ENCODE assay signal across 21 mouse cellular contexts in genomic region chr7:144739810-144740209, GRCm38 (mm10). TPM values are rescaled to one million over a fixed set of nuclear protein-coding genes. Genes with fewer than 3 reads are reported as not detected.
DNase-seq lines count a peak whose midpoint lies in the region; ATAC-seq and TF ChIP-seq lines count a peak whose summit lies in the region.
"Had no signal": no experiment of that assay in that cellular context is flagged by ENCODE, and none has a peak within 500 bp of the region (broad histone marks: within the 10 kb centered on the region; RNA-seq: fewer than 3 reads in every experiment).

No protein-coding gene starts in this region.

- TF ChIP-seq CTCF in G1E (IDR thresholded peaks at IDR 0.05; ENCODE audit: low read depth, low read length), result no peak

- H3K36me3 ChIP-seq in heart, embryonic 13.5 days, result no peaks in the 10 kb centered on the region
- H3K36me3 ChIP-seq in G1E (replicated peaks), result peaks cover 15% of the 10 kb centered on the region
- no peaks in the 10 kb centered on the region for H3K36me3 ChIP-seq in intestine, embryonic 15.5 days
- no peaks in the 10 kb centered on the region for H3K36me3 ChIP-seq in liver, embryonic 16.5 days (ENCODE audit: control insufficient read depth, insufficient read depth)
- H3K36me3 ChIP-seq: embryonic facial prominence, embryonic 15.5 days; heart, embryonic 12.5 days; kidney, embryonic 15.5 days had no signal

- H3K9ac ChIP-seq in heart, embryonic 13.5 days, result no peak overlapping the region
- H3K9ac ChIP-seq in intestine, embryonic 15.5 days, result no peak overlapping the region
- H3K9ac ChIP-seq in liver, embryonic 16.5 days (ENCODE audit: low read depth, low read length), result no peak overlapping the region
- H3K9ac ChIP-seq: embryonic facial prominence, embryonic 15.5 days; heart, embryonic 12.5 days; kidney, embryonic 15.5 days had no signal

- 0 out of 2 replicates have a peak overlapping the region, but pooled peaks have one; percentile 40 for H3K27ac ChIP-seq in heart, embryonic 13.5 days (replicated peaks)
- H3K27ac ChIP-seq in intestine, embryonic 15.5 days, result peak overlapping the region; percentile 77
- H3K27ac ChIP-seq in liver, embryonic 16.5 days (ENCODE audit: low read length), result peak overlapping the region; percentile 12; the same call in 1 of the 2 replicates
- H3K27ac ChIP-seq: embryonic facial prominence, embryonic 15.5 days had no signal

- H3K4me3 ChIP-seq in heart, embryonic 13.5 days, result no peak overlapping the region
- H3K4me3 ChIP-seq in G1E (ENCODE audit: low read depth, low read length), result peak overlapping the region; percentile 16; the same call in 1 of the 2 replicates
- H3K4me3 ChIP-seq in intestine, embryonic 15.5 days (replicated peaks), result no peak overlapping the region
- H3K4me3 ChIP-seq in liver, embryonic 16.5 days (ENCODE audit: low read depth, low read length), result no peak overlapping the region
- H3K4me3 ChIP-seq: embryonic facial prominence, embryonic 15.5 days; heart, embryonic 12.5 days; kidney, embryonic 15.5 days had no signal

- peaks cover 33% of the 10 kb centered on the region for H3K4me1 ChIP-seq in heart, embryonic 13.5 days
- H3K4me1 ChIP-seq in G1E (ENCODE audit: insufficient read depth, low read depth, low read length), result peaks cover 86% of the 10 kb centered on the region
- peaks cover 38% of the 10 kb centered on the region for H3K4me1 ChIP-seq in intestine, embryonic 15.5 days (replicated peaks)
- H3K4me1 ChIP-seq in liver, embryonic 16.5 days (ENCODE audit: control insufficient read depth, low read depth, low read length), result peaks cover 18% of the 10 kb centered on the region

- DNase-seq in heart, adult 11 months, result no peak
- peak; percentile 54 for DNase-seq in G1E (ENCODE audit: low spot score)
- no peak for DNase-seq in adrenal gland, postnatal 10 days
- no peak for DNase-seq in ovary, postnatal 36 days (ENCODE audit: low spot score)
- no peak for DNase-seq in spleen, postnatal 10 days (ENCODE audit: low spot score in 2 of 2)
- DNase-seq: adrenal gland, postnatal 25 days; cerebellum, adult 8-10 months; gastrocnemius, postnatal 25 days; heart, postnatal 4 days; layer of hippocampus, postnatal 36 days; right cerebral cortex, adult 18-20 months; spleen, adult 18-20 months; thymus, postnatal 36 days had no signal

- H3K4me2 ChIP-seq in heart, embryonic 13.5 days, result no peak overlapping the region
- H3K4me2 ChIP-seq in intestine, embryonic 15.5 days (replicated peaks), result no peak overlapping the region; the same call in 1 of the 2 replicates
- no peak overlapping the region for H3K4me2 ChIP-seq in liver, embryonic 16.5 days (ENCODE audit: low read depth, low read length)
- H3K4me2 ChIP-seq: embryonic facial prominence, embryonic 15.5 days; heart, embryonic 12.5 days; kidney, embryonic 15.5 days had no signal

- no peak for ATAC-seq in heart, embryonic 13.5 days (ENCODE audit: extremely low read depth, insufficient number of reproducible peaks, low FRiP score, low TSS enrichment)
- no peak for ATAC-seq in G1E (ENCODE audit: extremely low read depth, insufficient number of reproducible peaks, low FRiP score, poor library complexity, severe bottlenecking)
- 0 out of 2 replicates have a peak, but pooled peaks have one; percentile 57 for ATAC-seq in intestine, embryonic 15.5 days
- peak; percentile 53 for ATAC-seq in liver, embryonic 16.5 days (ENCODE audit: low read depth)
- ATAC-seq: midbrain, embryonic 16.5 days had no signal

- H3K9me3 ChIP-seq in heart, embryonic 13.5 days, result no peaks in the 10 kb centered on the region
- peaks cover 3% of the 10 kb centered on the region for H3K9me3 ChIP-seq in G1E (replicated peaks)
- no peaks in the 10 kb centered on the region for H3K9me3 ChIP-seq in intestine, embryonic 15.5 days
- H3K9me3 ChIP-seq in liver, embryonic 16.5 days (replicated peaks; ENCODE audit: control insufficient read depth, low read length), result no peaks in the 10 kb centered on the region
- H3K9me3 ChIP-seq: embryonic facial prominence, embryonic 15.5 days; heart, embryonic 12.5 days; kidney, embryonic 15.5 days had no signal

- 34% methylated on average over 3 of the region's 3 CpGs for WGBS in heart, embryonic 13.5 days
- WGBS in intestine, embryonic 15.5 days, result 13% methylated on average over 3 of the region's 3 CpGs
- WGBS in liver, embryonic 16.5 days (ENCODE audit: insufficient replicate concordance), result 9% methylated on average over 3 of the region's 3 CpGs

- H3K27me3 ChIP-seq in heart, embryonic 13.5 days (replicated peaks), result peaks cover 68% of the 10 kb centered on the region
- H3K27me3 ChIP-seq in G1E (ENCODE audit: insufficient read depth, low read length), result no peaks in the 10 kb centered on the region
- H3K27me3 ChIP-seq in intestine, embryonic 15.5 days (replicated peaks), result no peaks in the 10 kb centered on the region
- peaks cover 27% of the 10 kb centered on the region for H3K27me3 ChIP-seq in liver, embryonic 16.5 days (ENCODE audit: control insufficient read depth, insufficient read depth, low read depth, low read length)

RNA-seq across cellular contexts. Expression of gene Ano1, which starts 12.0 kb away (rescaled TPM):
- 8.3 and 8.4 TPM in 2 replicates for polyA plus RNA-seq in heart, embryonic 13.5 days (2015; fragmentation: Nextera tagmentation; extraction: Ambion mirVana)
- total RNA-seq in G1E (2014; fragmentation: Nextera tagmentation) (7.1 and 11.3 TPM in 2 replicates), G1E (2017) (3.2 and 3.7 TPM in 2 replicates)
- polyA plus RNA-seq in G1E (2012), result 1.2 and 1.8 TPM in 2 replicates
- 23.6 and 27.8 TPM in 2 replicates for polyA plus RNA-seq in intestine, embryonic 15.5 days (2015; fragmentation: Nextera tagmentation; extraction: Ambion mirVana)
- polyA plus RNA-seq in liver, embryonic 16.5 days (2015; fragmentation: Nextera tagmentation; extraction: Ambion mirVana), result 1.3 TPM in 2 replicates
- 10 to 100 TPM; 34.3 to 37.7 TPM for total RNA-seq in adrenal gland, postnatal 10 days (2021)
- total RNA-seq: megakaryocyte progenitor cell, adult 5-6 weeks had no signal

Comparison
In these comparisons a context has a peak if more than half of its experiments do, and no peak if none do; other contexts are left out.
1. ATAC-seq: peak in intestine, embryonic 15.5 days (single experiment) and liver, embryonic 16.5 days (single experiment); none in heart, embryonic 13.5 days (single experiment) and G1E (single experiment).
2. H3K27ac ChIP-seq: peak in every context shown above with its lines; median percentile 77 in intestine, embryonic 15.5 days; 40 in heart, embryonic 13.5 days; 12 in liver, embryonic 16.5 days.